Mouse (Mus musculus): ENCODE results near the gene Pak6.
A peak's percentile ranks its signal among the peaks of the same experiment; 100 is the strongest.
"Not testable (repeated sequence)": the region's sequence is repeated elsewhere in the genome, so short reads cannot be mapped to it uniquely, and the experiment has no call there.

Pak6 gene

DNA sequence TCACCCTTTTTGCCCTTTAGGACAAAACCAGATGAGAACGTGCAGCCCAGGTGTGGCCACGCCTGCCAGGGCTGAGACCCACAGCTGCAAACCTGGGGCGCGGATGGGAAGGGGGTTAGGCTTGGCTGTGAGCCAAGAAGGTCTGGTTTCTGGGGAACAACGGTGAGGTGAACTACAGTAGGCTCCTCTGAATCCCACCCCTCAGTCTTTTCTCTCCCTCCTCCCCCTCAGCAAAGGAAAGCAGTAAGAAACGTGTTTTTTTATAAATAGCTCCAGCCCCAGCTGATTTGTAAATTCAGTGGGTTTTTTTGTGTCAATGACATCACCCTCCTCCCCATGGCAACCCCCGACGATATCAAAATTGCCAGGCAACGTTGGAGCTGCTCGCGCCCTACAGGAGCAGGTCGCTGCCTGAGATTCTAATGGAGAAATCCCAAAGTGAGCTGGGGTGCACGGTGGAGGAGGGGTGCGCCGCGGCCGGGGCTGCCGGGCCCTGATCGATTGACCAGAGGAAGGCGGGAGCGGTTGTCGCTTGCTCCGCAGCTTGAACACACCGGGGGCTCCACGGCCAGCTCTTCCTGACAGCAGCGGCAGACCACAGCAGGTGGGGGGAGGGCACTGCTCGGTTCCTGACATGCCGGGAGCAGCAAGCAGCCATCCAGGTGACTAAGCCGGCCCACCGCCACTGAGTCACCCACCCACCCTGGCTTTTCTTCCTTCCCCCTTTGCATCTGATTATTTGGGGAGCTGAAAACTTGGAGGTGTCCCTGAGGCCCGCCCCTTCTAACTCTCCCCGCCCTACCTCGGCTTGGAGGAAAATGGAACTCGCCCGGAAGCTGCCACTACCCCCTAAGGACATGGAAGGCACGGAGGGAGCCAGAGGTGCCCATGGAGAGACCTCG lies at the start of gene Pak6:
Pak6 (plus strand) TSS at position 402 of the 902 bp plus-strand sequence.
- peak; percentile 68 for DNase-seq

DNA sequence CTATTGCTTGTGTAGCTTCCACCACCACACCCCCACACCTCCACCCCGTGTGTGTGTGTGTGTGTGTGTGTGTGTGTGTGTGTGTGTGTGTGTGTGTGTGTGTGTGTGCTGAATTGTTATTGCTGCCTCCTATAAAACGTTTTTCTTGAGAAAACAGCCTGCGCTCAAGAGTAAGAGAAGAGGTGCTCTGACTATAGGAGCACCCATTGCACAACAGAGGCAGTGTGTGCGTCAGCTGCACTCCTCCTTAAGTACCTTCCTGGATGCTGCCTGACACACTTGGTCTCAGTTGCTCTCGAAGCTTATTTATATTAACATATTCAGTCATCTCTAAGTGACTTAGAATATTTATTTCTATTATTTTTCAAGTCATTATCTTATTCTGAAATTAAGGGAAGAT lies 45.1 kb upstream of the Pak6 start:
- no peak for DNase-seq

DNA sequence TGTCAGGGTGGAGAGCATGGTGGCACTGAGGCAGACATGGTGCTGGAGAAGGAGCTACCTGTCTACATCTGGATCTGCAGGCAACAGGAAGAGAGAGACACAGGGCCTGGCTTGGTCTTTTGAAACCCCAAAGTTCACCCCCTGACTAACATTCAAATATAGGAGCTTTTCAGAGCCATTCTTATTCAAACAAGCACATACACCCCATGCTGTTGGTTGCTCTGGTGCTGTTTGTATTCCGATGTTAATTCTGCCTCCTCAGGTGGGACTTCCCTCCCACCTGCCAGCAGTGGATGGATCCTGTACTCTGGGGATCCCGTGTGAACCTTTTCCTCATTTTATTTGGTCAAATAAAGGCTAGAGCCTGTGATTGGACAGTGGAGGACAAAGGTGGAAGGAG lies 43.0 kb upstream of the Pak6 start:
- no peak for DNase-seq

DNA sequence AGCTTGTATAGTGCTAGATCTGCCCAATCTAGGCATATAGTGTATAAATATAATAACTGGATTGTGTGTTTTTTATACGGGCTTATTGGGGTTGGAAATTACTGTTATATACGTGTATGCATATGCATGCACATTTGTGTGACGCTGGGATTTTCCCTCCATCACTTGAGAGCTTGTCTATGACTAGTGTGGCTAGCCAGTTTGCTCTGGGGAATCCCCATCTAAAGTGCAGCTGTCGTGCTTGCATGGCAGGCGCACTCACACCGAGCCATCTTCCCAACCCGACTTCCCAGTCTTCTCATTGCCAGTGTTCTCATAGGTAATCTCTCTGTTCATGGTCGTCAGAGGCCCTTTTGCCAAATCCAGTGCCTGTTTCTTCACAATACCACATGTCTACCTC lies 42.5 kb upstream of the Pak6 start:
- no peak for DNase-seq

DNA sequence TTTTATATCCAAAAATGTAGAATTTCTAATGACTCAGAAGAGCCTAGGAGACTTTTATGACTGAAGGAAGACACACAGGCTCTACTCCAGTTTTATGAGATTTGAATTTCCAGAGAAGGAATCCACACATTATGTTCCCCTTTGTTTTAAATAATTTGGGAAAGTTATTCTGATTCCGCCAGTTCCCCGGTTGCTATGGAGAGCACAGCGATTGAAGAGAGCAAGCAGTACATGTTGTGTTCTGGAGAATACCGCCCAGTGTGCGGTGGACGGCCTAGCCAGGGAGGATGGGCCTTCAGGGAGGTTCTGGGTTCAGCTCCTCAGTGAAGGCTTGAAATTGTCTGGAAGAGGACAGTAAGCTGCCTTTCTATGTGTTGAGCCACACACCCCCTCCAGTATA lies 33.8 kb upstream of the Pak6 start:
- DNase-seq = no peak

DNA sequence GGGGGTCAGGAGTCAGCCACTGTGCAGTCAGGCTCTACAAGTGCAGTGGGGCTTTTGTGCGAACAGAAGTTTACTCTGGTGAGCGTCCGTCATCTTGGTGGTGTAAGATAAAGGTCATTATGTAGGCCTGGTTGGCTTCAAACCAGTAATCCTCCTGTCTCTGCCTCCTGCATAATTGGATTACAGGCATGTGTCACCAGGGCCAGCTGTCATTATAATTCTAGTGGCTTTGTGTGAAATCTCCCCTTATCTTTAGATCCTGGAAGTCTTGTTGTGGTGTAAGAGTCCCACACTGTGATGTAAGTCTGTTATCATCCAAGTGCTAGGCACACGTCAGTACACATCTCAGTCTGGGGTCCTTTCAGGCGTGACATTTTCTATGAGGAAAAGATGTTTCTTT lies 29.7 kb upstream of the Pak6 start:
- DNase-seq = no peak

DNA sequence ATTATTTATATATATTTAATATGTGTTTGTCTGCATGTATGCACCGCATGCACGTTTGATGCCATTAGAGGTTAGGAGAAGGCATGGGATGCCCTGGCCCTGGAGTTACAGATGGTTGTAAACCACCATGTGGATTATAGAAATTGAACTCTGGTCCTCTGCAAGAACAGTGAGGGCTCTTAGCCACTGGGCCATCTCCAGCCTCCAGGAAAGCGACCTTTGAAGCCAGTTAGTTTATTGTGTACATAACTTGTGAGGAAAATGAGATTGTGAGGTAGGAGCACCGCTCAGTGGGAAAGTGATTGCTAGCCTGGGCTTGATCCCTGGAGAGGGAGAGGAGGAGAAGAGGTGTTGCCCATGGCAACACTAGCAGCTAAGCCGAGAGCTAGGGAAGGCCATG lies 25.8 kb upstream of the Pak6 start:
- no peak for DNase-seq

DNA sequence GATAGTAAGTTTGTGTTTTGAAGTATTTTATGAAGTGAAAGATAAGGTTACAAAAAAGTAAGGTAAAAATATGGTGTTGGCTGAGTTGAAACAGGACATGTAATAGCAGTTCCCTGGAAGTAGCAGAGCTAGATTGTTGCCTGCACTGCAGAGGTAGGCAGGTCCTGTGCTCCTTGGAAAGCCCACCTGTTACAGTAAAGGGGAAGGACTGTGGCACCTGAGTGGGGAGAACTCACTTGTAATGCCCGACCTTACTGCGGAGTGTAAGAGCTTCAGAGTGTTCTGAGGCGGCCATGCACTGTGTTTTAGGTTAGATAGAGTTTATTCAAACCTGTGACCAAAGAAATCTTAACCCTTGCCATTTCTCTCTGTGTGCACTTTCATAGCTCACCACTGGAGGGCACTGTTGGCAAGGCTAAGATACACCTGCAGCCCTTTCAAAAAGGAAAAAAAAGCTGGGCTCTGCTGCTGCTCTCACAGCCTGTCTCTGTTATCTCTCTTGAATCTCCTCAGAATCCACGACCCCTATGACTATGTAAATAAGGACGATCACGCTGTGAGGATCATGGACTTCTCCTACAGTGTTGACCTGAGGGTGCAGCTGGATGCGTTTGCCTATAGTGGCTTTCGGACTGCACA lies 25.1 kb upstream of the Pak6 start:
- DNase-seq = peak; percentile 76

DNA sequence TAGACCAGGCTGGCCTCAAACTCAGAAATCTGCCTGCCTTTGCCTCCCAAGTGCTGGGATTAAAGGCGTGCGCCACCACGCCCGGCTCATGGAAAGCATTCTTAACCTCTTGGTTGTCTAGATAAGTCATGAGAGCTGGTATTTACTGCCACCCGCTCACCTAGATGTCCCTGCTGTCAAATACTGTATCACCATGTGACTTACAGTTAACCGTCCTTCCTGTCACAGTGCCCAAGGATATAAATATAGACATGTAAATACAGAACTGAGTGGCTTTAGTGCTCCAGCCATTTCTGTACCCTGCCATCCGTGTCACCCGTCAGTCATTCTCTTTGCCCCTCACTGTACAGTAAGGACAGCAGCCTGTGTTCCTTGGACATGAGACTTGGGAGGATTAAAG lies 24.4 kb upstream of the Pak6 start:
- no peak for DNase-seq

DNA sequence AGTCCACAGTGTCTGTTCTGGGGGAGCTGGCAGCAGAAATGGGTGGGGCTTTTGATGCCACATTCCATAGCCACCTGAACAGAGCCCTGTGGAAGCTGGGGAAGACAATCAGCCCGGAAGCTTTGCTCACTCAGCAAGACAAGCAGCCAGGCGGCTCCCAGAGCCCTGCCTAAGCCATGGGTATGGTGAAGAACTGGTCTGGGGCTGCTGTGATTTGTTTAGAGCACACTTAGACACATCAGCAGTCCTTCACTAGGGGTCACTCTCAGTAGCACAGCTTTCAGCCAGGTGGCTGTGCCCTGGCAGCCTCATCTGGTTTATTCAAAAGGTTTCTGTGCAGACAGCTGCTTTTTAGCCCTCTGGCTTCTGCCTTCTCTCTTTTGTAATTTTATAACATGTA lies 22.0 kb upstream of the Pak6 start:
- no peak for DNase-seq

DNA sequence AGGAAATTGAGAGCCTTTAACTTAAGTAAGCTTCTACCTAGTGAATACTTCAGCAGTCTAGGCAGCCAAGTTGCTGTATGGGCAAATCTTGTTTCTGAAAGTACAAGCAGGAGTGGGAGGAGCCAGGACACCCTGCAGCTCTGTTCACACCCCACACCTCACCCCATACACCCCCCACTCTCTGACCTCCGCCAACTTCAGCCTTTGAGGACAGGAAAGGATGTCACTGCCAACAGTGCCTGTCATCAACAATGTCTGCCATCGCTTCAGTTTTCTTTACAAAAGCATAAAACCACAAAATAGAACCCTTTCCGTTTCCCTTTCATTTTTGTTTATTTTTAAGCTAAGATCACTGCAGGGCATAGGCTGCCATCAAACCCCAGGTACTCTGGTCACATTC lies 20.7 kb upstream of the Pak6 start:
- no peak for DNase-seq

DNA sequence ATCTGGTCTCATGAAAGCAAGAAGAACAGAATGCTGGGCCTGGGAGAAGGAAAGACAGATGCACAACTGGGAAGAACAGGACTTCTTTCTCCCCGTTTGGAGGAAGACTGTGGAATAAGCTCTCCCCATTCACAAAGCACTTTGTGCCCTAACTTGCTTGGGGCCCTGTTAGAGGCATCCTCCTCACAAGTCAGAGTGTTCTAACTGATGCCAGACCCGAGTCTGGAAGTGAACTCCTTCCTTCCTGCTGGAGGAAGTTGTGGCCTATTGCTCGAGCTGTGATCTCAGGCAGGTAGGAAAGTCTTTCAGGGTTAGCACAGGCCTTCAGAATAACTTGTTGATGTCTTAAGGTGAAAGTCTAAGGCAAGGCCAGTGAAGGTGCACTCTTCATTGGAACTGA lies 20.2 kb upstream of the Pak6 start:
- no peak for DNase-seq

DNA sequence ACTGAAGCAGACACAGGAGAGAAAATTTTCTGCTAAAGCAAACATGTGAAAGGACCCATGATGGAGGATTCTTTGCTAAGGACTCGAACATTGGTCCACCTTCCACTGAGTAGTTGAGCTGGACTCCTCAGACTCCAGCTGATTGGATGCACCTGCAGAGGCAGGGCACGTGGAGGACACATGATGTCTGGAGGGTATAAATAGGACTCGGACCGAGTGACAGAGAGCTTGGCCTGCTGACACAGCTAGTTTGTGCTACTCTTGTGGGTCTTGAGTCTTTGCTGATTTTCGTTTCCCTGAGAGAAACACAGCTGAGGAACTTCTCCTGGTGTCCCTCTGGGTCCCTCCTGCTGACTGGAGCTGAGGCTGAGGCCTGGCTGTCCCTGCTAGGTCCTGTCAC lies 16.4 kb upstream of the Pak6 start:
- no peak for DNase-seq

DNA sequence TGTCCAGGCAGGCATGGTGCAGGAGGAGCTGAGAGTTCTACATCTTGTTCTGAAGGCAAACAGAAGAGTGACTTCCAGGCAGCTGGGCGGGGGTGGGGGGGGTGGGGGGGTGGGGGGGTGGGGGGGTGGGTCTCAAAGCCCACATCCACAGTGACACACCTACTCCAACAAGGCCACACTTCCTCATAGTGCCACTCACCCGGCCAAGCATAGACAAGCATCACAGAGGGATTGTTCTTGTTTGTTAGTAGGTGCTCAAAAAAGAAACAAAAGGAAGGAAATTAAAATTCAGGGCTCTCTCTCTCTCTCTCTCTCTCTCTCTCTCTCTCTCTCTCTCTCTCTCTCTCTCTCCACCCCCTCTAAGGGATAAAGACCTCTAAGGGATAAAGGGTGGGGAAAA lies 12.4 kb upstream of the Pak6 start:
- not testable (repeated sequence) for DNase-seq

DNA sequence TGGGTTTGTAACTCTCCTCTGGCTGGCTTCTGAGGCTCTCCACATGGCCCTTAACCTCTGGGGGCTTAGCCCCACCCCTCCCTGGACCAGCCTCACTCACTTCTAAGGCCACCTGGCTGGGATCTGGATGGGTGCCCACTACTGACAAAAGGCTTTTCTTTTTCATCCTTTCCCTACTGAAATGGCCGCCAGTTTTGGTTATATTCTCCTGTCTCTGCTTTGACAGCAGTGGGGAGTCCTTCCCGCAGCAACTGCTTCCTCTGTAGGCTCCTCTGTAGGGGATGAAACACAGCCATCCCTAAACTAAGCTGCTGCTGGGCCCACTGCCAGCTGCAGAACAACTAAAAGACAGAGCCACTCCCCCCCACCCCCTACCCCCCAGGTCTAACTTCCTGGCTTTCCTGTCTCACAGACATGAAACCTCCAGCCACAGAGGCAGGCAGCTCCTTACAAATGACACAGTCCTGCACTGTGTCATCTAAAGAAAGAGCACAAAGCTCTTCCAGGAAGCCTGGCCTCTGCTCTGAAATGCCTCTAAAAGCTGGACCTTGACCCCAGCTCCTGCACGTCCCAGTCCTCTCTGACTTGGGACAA lies 6.3 kb upstream of the Pak6 start:
- DNase-seq = peak; percentile 32

DNA sequence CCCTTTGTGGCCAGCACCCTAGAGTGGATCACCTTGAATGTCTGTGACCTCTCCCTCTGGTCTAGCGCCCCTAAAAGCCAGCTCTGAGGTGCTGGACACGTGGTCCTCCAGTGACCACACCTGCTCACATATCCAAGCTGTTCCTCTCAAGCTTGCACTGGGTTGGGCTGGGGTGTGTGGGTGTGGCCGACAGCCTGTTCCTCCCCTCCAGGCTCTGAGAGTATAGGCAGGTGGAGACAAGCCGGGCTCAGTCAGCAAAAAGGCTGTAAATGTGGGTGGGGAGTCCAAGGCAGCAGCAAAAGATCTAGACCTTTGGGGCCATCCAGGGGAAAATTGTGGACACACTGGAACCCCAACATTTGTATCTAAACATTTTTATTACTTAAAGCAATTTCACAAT lies 4.6 kb upstream of the Pak6 start:
- DNase-seq = peak; percentile 95

DNA sequence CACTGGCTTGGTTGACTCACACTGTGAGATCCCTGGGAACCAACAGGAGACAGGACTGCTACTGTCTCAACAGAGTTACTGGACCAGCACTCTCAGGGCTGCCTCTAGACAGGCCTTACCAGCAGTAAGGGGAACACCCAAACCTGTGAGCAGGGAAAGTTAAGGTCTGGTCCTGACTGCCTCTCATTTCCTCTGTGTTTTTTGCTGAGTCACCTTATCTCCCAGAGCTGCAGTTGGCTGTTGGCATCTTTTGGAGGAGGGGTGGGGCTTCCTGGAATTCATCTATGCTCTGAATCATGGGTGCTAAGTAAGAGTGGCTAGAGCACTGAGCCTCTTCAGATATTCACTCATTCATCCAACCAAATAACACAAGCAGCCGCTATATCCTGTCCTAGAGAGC lies 4.0 kb upstream of the Pak6 start:
- peak; percentile 88 for DNase-seq

DNA sequence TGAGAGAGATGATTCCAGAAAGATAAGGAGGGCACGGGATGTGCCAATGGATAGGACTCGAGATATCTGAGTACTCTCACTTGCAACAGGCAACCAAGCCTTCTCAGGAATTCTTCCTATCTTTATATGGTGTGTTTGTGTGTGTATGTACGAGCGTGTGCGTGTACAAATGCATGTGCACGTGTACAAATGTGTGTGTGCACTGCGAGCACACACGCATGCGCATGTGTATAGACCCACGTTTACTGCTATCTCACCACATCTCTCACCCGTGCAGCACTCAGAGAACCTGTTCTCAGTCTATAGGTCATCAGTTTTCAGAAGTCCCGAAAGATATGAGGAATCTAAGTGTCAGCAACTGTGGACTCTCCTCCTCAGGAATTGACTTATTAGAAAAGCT lies 3.6 kb upstream of the Pak6 start:
- DNase-seq = peak; percentile 34

DNA sequence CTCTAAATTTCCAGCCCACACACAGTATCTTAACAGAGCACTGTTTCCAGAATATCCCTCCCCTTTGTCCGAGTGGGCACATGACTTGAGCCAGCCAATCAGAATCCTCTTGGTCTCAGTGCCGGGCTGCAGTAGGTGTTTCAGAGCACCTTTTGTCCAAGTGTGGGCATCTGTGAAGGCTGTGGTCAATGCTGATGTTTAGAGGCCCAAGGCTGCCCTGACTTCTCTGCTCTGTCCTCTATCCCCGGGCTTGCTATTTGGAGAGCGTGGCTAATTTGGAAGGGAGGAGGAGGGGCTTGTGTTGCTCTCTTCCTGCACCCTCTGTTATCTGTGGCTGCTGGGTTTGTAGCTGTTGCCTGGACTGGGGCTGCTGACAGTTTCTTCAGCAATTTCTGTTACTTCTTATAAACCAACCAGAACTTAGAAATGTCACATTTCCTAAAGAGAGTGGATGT lies 3.1 kb upstream of the Pak6 start:
- peak; percentile 82 for DNase-seq

DNA sequence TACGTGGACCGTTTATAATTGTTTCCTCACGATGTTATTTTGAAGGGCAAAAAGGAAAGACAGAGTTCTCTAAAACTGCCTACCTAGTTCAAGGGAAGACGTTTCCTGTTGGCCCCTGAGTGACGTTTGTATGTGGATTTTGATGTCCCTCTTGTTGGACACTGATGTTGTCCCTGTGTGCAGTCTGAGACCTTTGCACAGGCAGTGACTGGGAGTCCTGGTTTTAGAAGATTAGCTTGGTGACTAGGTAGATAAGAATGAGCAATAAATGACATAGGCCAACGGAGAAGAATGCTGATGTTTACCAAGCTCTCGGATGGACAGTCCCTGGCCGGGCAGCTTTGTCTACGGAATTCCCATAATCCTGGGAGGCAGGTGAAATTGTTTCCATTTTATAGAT lies 1.2 kb upstream of the Pak6 start:
- peak; percentile 45 for DNase-seq

DNA sequence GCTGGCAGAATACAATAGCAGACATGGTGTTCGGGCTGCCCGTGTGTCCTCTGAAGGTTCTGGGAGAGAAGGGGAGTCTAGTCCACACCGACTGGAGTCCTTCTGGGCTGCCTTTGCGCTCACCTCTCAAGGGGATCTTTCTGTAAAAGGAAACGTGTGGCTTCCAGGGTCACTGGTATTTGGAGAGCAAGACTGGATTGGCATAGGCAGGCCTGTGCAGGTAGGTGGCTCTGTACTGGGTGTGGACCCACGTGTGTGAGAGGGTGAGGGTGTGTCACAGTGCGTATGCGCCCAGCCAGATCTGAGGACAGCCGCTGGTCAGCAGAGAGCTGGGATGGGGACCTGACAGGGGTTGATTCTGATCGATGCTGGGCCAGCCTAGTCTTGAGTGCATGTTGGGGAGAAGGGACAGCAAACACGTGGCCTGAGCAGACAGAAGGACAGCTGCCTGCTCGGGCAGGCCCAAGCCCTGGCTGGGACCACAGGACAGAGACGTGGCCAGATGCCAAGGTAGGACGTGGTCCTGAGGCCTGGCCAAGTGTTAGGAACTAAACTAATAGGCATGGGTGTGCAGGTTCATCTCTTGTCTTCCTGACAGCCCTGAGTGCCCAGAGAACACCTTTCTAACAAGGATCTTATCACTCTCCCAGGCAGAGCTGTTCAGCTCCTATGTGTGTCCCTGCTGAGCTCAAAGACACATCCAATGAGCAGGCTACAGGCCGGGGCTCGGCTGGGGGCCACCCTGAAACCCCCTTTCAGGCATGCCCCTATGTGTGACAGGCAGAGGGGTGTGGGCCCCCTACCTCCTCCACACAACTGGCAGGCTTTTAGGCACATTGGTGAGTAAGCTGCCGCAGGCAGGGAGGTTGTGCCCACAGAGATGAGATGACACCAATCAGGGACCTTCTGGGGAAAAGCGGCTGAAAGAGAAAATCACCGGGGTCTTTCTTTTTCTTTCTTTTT lies 982 bp downstream of the Pak6 start:
- peak; percentile 69 for DNase-seq

DNA sequence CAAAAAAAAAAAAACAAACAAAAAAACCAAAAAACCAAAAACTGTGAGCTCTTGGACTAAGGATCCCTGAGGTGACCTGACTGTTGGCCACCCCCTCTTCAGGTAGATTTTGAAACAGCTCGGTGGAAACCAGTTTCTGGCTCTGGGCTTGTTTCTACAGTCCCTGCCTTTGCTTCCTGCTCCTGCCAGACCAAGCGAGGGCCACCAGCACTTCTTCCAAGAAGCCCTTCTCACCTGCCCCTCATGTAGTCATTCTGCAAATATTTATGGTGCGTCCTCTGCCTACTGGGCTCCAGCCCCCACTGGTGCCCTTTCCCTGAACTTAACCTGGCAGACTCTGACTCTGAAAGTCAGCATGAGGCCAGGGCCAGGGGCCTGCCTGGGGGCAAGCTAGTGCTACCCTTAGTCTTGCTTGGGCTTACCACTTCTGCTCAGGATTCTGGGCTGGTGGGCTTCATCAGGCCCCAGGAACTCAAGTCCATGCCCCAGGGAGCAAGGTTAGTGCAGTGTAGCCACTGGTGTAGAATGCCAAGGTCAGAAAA lies 1.9 kb downstream of the Pak6 start:
- DNase-seq = no peak

DNA sequence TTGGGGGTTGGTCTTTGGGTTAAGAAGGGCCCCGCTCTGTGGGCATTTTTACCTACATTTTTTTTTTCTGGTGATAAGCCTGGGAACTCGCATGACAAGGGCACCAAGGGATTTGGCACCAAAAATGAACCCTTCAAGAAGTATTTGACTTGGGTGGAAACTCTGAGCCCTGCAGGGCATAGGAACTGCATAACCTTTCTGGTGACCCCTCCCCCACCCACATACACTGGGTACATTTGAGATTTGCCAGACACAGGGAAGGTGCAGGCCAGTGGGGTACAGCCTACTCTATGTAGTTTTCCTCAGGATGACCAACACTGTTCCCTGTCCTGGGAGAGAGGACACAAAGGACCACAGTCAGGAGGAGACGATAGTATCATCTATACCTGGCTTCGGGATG lies 2.5 kb downstream of the Pak6 start:
- no peak for DNase-seq

Measured in liver (tissue).